Mouse (Mus musculus) heart, adult 2 months (tissue): ENCODE results near the gene Impg1.

Source experiments
- CTCF ChIP-seq: fragments of 200-600 bp; IDR thresholded peaks from 2 replicates; pipeline ENCODE4 v1.8.1; 2022; ENCODE audit warnings: antibody characterized with exemption, mild to moderate bottlenecking, moderate library complexity
- EP300 ChIP-seq: fragments of 200-500 bp; IDR thresholded peaks from 2 replicates; pipeline ENCODE4 v1.6.1; 2011; ENCODE audit warnings: low read depth, low read length, control low read depth; ENCODE audit not compliant: insufficient read depth

DNA sequence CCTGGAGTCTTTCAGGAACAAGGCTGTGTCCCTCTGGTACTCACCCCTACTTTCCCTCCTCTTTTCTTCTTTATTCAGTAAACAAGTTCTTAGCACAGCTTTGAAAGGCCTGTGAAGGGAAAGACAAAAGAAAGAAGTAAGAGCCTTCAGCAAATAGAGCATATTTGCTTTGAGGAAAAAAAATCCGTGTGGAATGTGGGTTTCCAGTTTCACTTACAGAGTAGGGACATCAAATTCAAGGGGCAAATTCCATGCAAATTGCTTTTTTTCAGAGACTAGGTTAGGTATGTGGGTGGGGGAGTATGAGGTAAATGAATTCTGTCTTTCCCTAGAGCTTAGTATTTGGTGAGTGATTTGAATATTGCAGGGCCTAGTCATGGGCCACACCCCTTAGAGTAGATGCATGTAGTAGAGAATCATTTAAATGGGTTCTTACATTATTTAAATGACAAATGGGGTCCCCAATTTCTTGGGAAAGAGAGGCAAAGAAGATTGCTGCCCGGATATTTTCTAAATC lies 39.3 kb upstream of the Impg1 start:
- no peak for TF ChIP-seq EP300
- TF ChIP-seq CTCF, result no peak
